Mouse (Mus musculus) mouse embryonic stem cell (cell line): Measurements from ENCODE around the gene Nat10.

Source experiments
- in situ Hi-C, 2 experiments: fragments of 300-500 bp; cut with MboI; formaldehyde crosslinking; loops; 1 replicate in 1 of 2; 3 replicates in 1 of 2; pipeline ENCODE4 v1.14.3; 2019 to 2020; ENCODE audit warnings: low sequenced_read_pairs in 2 of 2, low pct_unique_long_range_greater_than_20kb in 1 of 2, mixed read lengths in 1 of 2; ENCODE audit not compliant: unreplicated experiment in 1 of 2

Gene Nat10

GRCm38 (mm10) chr2:103705826-103706225, 55.2 kb downstream of the Nat10 start:
- in situ Hi-C loops: loop anchor here (25.0 kb wide), 2 partner anchors 244 to 281 kb away; no protein-coding TSS in a partner anchor

- in situ Hi-C loops: loop anchor here (25.0 kb wide), 2 partner anchors 242 to 283 kb away; no protein-coding TSS in a partner anchor
Measured at GRCm38 (mm10) chr2:103703865-103704264, 57.2 kb downstream of the Nat10 start.

GRCm38 (mm10) chr2:103703336-103703735, 57.7 kb downstream of the Nat10 start:
- in situ Hi-C loops: loop anchor here (25.0 kb wide), 2 partner anchors 241 to 284 kb away; no protein-coding TSS in a partner anchor

- in situ Hi-C loops: loop anchor here (25.0 kb wide), 2 partner anchors 238 to 287 kb away; no protein-coding TSS in a partner anchor
Measured at GRCm38 (mm10) chr2:103700514-103700913, 60.6 kb downstream of the Nat10 start.

- in situ Hi-C loops: loop anchor here in 1 of 2 experiments (10.0 kb wide), 1 partner anchor 121 kb away; no protein-coding TSS in a partner anchor
Measured at GRCm38 (mm10) chr2:103696177-103696576, 64.9 kb downstream of the Nat10 start.

GRCm38 (mm10) chr2:103694777-103695563, 66.1 kb downstream of the Nat10 start:
- in situ Hi-C loops: loop anchor here in 1 of 2 experiments (10.0 kb wide), 1 partner anchor 120 kb away; no protein-coding TSS in a partner anchor

GRCm38 (mm10) chr2:103692810-103693209, 68.3 kb downstream of the Nat10 start:
- in situ Hi-C loops: loop anchor here in 1 of 2 experiments (10.0 kb wide), 1 partner anchor 118 kb away; no protein-coding TSS in a partner anchor

GRCm38 (mm10) chr2:103691278-103691677, 69.8 kb downstream of the Nat10 start:
- in situ Hi-C loops: loop anchor here in 1 of 2 experiments (10.0 kb wide), 1 partner anchor 116 kb away; no protein-coding TSS in a partner anchor

GRCm38 (mm10) chr2:103690828-103691227, 70.2 kb downstream of the Nat10 start:
- in situ Hi-C loops: loop anchor here in 1 of 2 experiments (10.0 kb wide), 1 partner anchor 116 kb away; no protein-coding TSS in a partner anchor

GRCm38 (mm10) chr2:103690425-103690824, 70.6 kb downstream of the Nat10 start:
- in situ Hi-C loops: loop anchor here in 1 of 2 experiments (10.0 kb wide), 1 partner anchor 116 kb away; no protein-coding TSS in a partner anchor

GRCm38 (mm10) chr2:103687888-103688287, 73.2 kb downstream of the Nat10 start:
- in situ Hi-C loops: no loop called here

GRCm38 (mm10) chr2:103687143-103687542, 73.9 kb downstream of the Nat10 start:
- in situ Hi-C loops: no loop called here

GRCm38 (mm10) chr2:103685581-103685980, 75.5 kb downstream of the Nat10 start:
- in situ Hi-C loops: no loop called here

GRCm38 (mm10) chr2:103684926-103685577, 76.0 kb downstream of the Nat10 start:
- in situ Hi-C loops: no loop called here

- in situ Hi-C loops: no loop called here
Measured at GRCm38 (mm10) chr2:103684431-103684830, 76.6 kb downstream of the Nat10 start.

- in situ Hi-C loops: no loop called here
Measured at GRCm38 (mm10) chr2:103682927-103683442, 78.1 kb downstream of the Nat10 start.

GRCm38 (mm10) chr2:103682261-103682722, 78.8 kb downstream of the Nat10 start:
- in situ Hi-C loops: no loop called here

GRCm38 (mm10) chr2:103681149-103681548, 79.9 kb downstream of the Nat10 start:
- in situ Hi-C loops: no loop called here
